Mouse (Mus musculus) A20 (cell line): ENCODE measurements at regions not wholly inside any gene's neighbourhood (a gene's known extent, or its start where the extent isn't known, plus 50 kb on each side); places are given as distances from the start of the nearest gene placed in this dataset.
"Not testable (repeated sequence)": the region's sequence is repeated elsewhere in the genome, so short reads cannot be mapped to it uniquely, and the experiment has no call there.

Experiments
- DNase-seq: peaks from one replicate; pipeline ENCODE4 v3.0.0-alpha.2; 2011; ENCODE audit warnings: low read depth, low spot score

DNA sequence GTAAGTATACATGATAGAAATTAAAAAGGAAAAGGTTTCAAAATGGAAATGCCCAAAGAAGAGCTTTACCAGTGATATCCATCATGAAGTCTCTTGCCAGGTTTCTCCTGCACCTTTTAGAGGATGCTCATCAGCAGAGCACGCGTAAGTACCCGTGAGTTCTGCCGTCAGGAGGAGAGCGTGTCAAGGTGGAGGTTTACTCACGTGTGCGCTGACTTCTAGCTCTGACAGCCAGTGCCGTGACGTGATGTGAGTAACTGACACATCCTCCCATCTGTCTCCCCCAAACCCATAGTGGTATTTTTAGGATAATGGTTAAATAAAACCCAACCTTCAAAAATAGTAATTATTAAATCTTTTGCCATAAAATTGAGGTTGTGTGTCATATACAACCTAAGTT lies 55.3 kb downstream of the Adra2a start:
- no peak for DNase-seq

- peak; percentile 50 for DNase-seq
These were observed 55.8 kb downstream of the Adra2a start for GRCm38 (mm10) chr19:54099769-54100168.

GRCm38 (mm10) chr19:54106571-54106970 lies 62.6 kb downstream of the Adra2a start:
- DNase-seq: peak; percentile 49

DNA sequence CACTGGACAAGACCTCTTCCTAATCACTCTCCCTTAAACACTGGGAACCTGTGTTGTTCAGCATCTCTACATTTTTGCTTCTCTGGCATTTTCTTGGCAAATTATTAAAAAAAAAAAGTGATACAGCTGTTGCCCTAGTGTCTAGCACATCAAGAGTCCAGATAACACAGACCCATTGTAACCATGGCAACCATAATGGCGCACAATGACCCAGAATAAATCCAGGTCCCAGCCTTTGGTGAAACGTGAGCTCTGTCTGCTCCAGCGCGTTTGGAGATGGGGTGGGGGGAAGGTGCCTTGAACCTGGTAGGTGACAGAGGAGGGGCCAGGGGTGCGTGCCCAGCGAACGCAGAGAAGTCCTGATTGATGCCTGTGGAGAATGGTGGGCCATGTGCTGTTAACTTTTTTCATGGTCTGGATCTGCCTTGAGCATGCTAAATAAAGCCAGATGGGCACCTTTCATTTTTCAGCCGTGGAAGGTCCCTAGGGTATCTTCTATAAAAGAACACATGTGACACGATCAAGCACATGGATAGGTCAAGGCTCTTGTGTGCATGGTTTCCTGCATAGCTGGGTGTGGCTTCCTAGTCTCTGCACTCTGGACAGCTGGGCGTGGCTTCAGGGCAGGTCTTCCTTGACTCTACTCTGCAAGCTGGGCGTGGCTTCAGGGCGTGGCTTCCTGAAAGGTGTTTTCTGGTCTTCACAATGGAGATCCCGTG lies 63.3 kb downstream of the Adra2a start:
- peak; percentile 68 for DNase-seq

GRCm38 (mm10) chr19:54110080-54110479 lies 66.1 kb downstream of the Adra2a start:
- DNase-seq: no peak

DNA sequence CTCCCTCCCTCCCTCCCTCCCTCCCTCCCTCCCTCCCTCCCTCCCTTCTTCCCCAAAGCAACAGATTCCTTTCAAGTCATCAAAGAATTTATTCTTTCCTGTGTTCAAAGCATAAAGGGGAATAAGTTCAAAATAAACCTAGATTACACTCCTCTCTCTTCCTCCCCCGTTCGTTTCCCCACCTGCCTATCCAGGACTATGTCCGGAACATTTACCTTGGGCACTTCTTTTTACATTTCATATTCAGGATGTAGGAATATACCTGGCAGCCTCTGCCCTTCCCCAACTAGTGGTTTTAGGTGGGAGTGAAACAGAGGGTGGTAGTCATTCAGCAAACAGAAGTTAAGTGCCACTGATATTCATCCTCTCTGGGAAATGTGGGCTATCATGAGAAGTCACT lies 68.7 kb downstream of the Adra2a start:
- DNase-seq: no peak

GRCm38 (mm10) chr19:54113421-54113820 lies 69.5 kb downstream of the Adra2a start:
- no peak for DNase-seq

DNA sequence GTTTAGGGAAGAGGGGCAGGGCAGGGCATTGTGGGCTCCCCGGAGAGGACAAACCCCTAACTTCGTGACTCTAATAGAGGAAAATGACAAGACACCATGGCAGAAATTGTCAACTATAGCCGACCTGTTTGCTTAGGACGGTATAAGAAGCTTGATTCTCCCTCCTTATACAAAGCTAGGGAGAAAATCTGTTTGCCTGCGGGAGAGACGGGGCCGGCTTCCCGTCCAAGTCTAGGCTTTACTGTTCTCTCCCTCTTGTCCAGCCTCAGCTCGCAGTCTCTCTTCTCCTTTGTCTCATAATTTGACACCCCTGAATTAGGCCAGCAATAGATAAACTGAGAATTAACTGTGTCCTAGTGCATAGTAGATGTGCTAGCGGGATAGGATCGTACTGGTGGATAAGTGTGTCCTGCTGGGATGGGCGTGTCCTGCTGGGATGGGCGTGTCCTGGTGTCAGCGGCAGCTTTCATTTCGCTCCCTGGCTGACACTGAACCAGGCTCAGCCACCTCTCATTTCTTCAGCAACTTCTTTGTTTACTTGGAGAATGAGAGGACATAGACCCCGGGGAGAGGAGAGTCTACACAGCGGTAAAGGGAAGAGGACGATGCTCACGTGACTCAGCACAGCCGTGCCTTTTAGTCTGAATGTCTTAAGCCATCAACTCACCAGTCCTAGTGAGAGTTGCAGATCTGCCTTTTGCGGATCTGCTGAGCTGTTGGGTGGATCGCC lies 70.8 kb downstream of the Adra2a start:
- DNase-seq: no peak

GRCm38 (mm10) chr19:54115335-54115734 lies 71.4 kb downstream of the Adra2a start:
- DNase-seq: no peak

DNA sequence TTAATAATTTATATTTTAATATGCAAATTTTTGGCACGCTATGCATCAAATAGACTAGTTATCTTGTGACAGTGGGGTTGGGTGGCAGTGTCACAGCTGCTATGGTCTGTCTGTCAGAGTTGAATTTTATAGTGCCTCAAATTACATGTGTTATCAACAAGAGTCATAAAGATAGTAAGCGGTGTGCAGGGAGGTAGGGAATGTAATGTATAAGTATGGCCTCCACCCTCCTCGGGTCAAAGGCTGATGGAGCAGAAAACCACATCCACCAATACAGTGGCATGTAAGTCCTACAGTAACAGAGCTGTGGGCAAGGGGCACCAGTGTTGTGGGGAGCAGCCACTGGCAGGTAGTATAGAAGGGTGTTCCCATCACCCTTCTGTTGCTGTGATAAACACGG lies 72.9 kb downstream of the Adra2a start:
- DNase-seq: no peak

DNA sequence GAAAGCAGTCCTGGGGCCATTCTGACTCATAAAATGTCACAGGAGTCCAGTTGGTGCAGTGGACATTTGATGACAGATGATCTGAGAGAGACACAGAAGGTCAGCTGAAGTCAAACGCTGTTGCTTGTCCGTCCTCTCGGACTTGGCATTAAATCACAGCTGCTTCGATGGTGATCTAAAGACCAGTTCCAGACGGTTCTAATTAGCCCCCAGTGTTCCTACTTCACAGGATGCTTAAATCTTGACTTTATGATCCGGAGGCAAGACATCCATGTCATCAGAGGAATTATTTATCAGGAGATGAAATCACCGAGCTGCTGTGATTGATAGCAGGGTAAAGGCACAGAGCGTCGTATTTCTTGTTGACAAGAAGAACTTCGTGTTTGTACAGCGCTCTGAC lies 73.7 kb downstream of the Adra2a start:
- DNase-seq: no peak

GRCm38 (mm10) chr19:54123586-54123985 lies 79.6 kb downstream of the Adra2a start:
- DNase-seq: no peak

DNA sequence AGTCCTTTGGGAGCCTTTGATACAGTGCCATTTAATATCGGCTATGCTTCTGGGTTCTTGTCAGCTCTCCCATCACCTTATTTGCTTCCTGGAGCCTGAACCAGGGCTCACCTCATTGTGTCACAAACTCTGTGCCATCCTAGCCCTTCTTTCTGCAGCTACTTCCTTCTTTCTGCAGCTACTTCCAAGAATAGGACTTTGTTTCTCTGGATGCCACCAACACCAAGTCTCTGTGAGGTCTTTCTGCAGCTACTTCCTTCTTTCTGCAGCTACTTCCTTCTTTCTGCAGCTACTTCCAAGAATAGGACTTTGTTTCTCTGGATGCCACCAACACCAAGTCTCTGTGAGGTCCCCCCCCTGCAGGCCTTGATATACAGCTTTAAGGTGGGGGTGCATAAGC lies 107.8 kb downstream of the Adra2a start:
- DNase-seq: not testable (repeated sequence)

DNA sequence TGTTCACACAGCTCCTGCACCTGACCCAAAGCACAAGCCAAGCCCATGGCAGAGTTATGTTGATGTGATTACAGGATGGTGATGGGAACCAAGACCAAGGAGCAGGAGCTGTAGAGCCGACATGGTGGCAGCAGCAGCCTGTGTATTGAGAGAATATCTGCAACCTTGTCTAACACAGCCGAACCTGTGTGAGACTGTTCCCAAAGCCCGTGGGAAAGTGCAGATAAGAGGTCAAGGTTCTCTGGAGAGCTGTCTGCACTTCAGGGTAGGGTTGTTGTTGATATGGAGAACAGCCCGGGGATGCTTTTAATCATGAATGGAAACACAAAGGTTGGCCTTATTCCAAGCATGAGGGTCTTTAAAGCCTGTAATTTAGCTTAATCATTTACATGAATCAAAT lies 110.4 kb downstream of the Adra2a start:
- DNase-seq: no peak

DNA sequence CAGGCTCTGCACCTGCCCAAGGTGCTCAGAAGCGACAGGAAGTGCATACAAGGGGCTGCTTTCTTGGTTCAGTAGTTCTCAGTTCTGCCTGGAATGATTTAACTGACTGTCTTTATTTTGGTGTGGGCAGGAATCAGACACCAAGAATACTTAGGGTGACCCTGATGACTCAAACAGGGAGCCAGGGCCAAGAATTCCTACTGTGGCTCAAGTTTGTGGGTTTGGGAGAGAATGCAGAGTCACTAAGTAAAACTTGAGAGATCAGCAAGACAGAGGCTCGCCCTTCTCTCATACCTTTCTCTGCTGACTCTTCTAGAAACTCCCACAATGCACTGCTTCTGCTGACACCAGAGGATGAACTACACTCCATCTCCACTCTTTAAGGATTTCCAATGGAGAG lies 126.4 kb downstream of the Adra2a start:
- DNase-seq: no peak

- no peak for DNase-seq
These were observed 130.4 kb downstream of the Adra2a start for GRCm38 (mm10) chr19:54174090-54175055.

DNA sequence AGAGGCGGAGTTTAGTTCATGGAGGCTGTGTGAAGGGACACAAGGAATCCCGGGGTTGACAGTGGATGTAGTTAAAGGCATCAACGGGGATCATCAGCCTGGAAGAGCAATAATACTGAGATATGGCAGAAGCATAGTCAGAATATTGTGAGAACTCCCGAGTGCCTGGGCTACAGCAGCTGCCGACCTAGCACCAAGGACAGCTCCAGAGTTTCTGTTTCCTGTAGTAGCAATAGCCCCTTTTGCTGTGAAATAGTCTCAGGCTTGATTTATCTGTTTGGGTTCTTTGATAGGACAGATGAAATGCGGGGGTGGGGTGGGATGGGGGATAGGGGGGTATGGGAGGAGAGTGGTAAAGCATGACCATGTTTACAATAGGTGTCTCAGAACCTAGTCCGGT lies 131.8 kb downstream of the Adra2a start:
- peak; percentile 11 for DNase-seq

DNA sequence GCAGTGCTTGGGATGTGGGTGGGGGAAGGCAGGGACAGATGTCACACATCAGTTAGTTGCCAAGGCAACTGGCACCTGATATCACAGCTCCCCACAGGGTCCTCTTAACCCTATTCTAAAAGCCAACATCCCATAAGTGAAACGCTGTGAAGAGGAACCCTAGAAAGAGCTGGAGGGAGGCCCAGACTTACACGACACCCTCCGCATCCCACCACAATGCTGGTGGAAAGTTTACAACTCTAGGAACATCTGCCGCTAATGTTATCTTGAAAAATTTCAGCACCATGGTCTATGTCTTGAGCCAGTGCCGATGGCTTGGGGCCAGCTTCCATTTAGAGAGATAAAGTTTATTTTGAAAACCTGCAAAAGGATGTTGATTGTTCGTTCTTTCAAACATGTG lies 133.5 kb downstream of the Adra2a start:
- no peak for DNase-seq

GRCm38 (mm10) chr19:54200407-54200806 lies 156.5 kb downstream of the Adra2a start:
- no peak for DNase-seq

DNA sequence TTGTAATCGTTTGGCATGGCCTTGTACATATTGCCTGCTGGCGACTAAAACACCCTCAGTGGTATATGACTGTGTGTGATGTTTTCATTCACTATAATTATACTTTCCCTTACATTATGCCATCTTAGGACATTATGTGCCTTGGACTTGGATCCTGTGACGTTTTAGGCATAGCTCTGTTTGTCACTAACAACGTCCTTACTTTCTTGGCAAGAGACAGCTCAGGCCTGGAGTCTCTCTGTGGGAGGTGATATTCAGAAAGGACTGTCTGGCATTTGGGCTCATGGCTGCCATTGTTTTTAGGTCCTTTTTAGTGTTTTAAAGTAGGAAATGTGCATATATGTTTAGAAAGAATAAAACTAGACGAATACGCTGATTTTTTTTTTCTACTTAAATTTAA lies 158.5 kb downstream of the Adra2a start:
- DNase-seq: no peak

- no peak for DNase-seq
These were observed 162.9 kb downstream of the Adra2a start for GRCm38 (mm10) chr19:54206819-54207218.

- DNase-seq: no peak
These were observed 168.2 kb downstream of the Adra2a start for GRCm38 (mm10) chr19:54212169-54212568.
